Mouse (Mus musculus) Patski (cell line): ENCODE measurements at regions not wholly inside any gene's neighbourhood (a gene's known extent, or its start where the extent isn't known, plus 50 kb on each side); places are given as distances from the start of the nearest gene placed in this dataset.
A peak's percentile ranks its signal among the peaks of the same experiment; 100 is the strongest.

ENCODE experiments used
- ATAC-seq: fragments of 100-300 bp; one replicate; pipeline ENCODE4 v1.8.0; 2021
- CTCF ChIA-PET: fragments of 350-600 bp; sonication (Branson Sonifier 250); formaldehyde crosslinking; loops from one replicate; lab custom pipeline; 2022; ENCODE audit warnings: inconsistent platforms; lab: Charles Lee
- POLR2A ChIA-PET: fragments of 350-600 bp; sonication (Branson Sonifier 250); formaldehyde crosslinking; loops from one replicate; lab custom pipeline; 2022; ENCODE audit warnings: antibody characterized with exemption, inconsistent platforms; lab: Charles Lee
- DNase-seq: peaks from one replicate; pipeline ENCODE4 v3.0.0-alpha.2; 2011; ENCODE audit warnings: low read depth, low spot score
- H3K27me3 ChIP-seq: fragments of 371-371 bp; one replicate; pipeline ENCODE4 v1.5.1; 2021
- CTCF ChIP-seq: fragments of 100-300 bp; IDR thresholded peaks from one replicate; pipeline ENCODE4 v1.5.1; 2021
- in situ Hi-C: fragments of 300-500 bp; cut with MboI; formaldehyde crosslinking; loops from 3 replicates; pipeline ENCODE4 v1.11.1; 2018; ENCODE audit warnings: low pct_unique_long_range_greater_than_20kb, mixed read lengths

GRCm38 (mm10) chr3:99797791-99798190 lies 87.4 kb upstream of the Spag17 start:
- ATAC-seq, result no peak
- in situ Hi-C loops, result no loop called here
- POLR2A ChIA-PET, result no interaction called here
- no peak for DNase-seq
- TF ChIP-seq CTCF, result no peak
- H3K27me3 ChIP-seq, result no peaks in the 10 kb centered on the region
- CTCF ChIA-PET, result no interaction called here

GRCm38 (mm10) chr3:99810532-99810931 lies 74.7 kb upstream of the Spag17 start:
- ATAC-seq, result no peak
- POLR2A ChIA-PET, result interaction anchor here (0.7 kb wide), 1 partner anchor 110 kb away, joined by 4 read pairs; no protein-coding TSS in a partner anchor
- CTCF ChIA-PET, result interaction anchor here (1.2 kb wide), 1 partner anchor 39 kb away, joined by 4 read pairs; no protein-coding TSS in a partner anchor
- in situ Hi-C loops, result no loop called here
- DNase-seq, result no peak
- H3K27me3 ChIP-seq, result no peaks in the 10 kb centered on the region
- TF ChIP-seq CTCF, result no peak

GRCm38 (mm10) chr3:99811276-99811675 lies 73.9 kb upstream of the Spag17 start:
- in situ Hi-C loops, result no loop called here
- POLR2A ChIA-PET, result interaction anchor here (0.6 kb wide), 1 partner anchor 15 kb away, joined by 3 read pairs; no protein-coding TSS in a partner anchor
- ATAC-seq, result no peak

GRCm38 (mm10) chr3:99812836-99813235 lies 72.4 kb upstream of the Spag17 start:
- ATAC-seq, result no peak

More at GRCm38 (mm10) chr3:99811276-99811675, 73.9 kb upstream of the Spag17 start:
- no peaks in the 10 kb centered on the region for H3K27me3 ChIP-seq
- no peak for DNase-seq
- CTCF ChIA-PET, result interaction anchor here (0.7 to 1.4 kb wide), 3 partner anchors 17 to 67 kb away, joined by 3 to 4 read pairs (median 3); no protein-coding TSS in a partner anchor
- TF ChIP-seq CTCF, result peak; percentile 14

GRCm38 (mm10) chr3:99815115-99815514 lies 70.1 kb upstream of the Spag17 start:
- no peaks in the 10 kb centered on the region for H3K27me3 ChIP-seq
- CTCF ChIA-PET, result no interaction called here
- in situ Hi-C loops, result no loop called here
- no peak for ATAC-seq
- DNase-seq, result no peak
- TF ChIP-seq CTCF, result no peak
- POLR2A ChIA-PET, result no interaction called here

More at GRCm38 (mm10) chr3:99812836-99813235, 72.4 kb upstream of the Spag17 start:
- in situ Hi-C loops, result no loop called here
- no peaks in the 10 kb centered on the region for H3K27me3 ChIP-seq
- ChIA-PET CTCF (interaction anchor here (1.3 kb wide), 1 partner anchor 8 kb away, joined by 4 read pairs; no protein-coding TSS in a partner anchor), POLR2A (no interaction called here)
- TF ChIP-seq CTCF, result no peak
- no peak for DNase-seq

GRCm38 (mm10) chr3:99817965-99818364 lies 67.2 kb upstream of the Spag17 start:
- no peak for TF ChIP-seq CTCF
- ATAC-seq (no peak), DNase-seq (no peak)
- ChIA-PET POLR2A (no interaction called here), CTCF (no interaction called here)
- in situ Hi-C loops, result no loop called here
- no peaks in the 10 kb centered on the region for H3K27me3 ChIP-seq

- ChIA-PET CTCF (no interaction called here), POLR2A (no interaction called here)
- in situ Hi-C loops, result no loop called here
- DNase-seq (no peak), ATAC-seq (no peak)
- TF ChIP-seq CTCF, result no peak
- no peaks in the 10 kb centered on the region for H3K27me3 ChIP-seq
Observed at GRCm38 (mm10) chr3:99822735-99823134, 62.5 kb upstream of the Spag17 start.

- ATAC-seq (no peak), DNase-seq (no peak)
- in situ Hi-C loops, result no loop called here
- CTCF ChIA-PET, result no interaction called here
- TF ChIP-seq CTCF, result no peak
- no peaks in the 10 kb centered on the region for H3K27me3 ChIP-seq
- POLR2A ChIA-PET, result no interaction called here
Observed at GRCm38 (mm10) chr3:99823256-99823655, 62.0 kb upstream of the Spag17 start.
